In the genomic region with DNA sequence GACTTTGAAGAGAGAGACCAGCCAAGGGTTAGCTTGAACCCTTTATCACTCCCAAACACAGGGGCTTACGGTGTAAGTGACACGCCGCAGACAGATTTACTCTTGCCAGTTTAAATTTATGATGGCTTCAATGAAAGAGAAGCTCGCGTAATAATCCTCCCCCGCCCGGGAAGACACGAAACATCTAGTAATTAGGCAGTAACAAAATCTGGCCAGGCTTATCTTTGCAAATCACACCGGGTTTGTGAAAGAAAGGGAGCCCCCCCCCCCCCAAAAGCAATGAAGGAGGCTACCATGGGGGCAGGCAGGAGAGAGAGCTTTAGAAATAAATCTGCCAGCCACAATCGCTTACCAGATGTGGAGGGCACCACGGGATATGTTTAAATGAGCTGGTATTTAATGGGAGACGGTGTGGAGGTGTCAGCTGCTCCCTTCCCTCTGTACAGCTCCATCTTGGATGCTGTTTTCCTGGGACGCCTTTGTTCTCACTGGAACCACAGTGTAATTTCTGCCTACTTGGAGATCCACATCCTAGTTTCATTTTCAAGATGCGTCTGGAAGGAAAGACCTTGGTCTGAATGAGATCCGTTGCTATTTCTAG, we compare ENCODE assay signal across 10 mouse cellular contexts.
DNase-seq lines count a peak whose midpoint lies in the region; ATAC-seq and TF ChIP-seq lines count a peak whose summit lies in the region.
"Had no signal": no experiment of that assay in that cellular context is flagged by ENCODE, and none has a peak within 500 bp of the region (broad histone marks: within the 10 kb centered on the region; RNA-seq: fewer than 3 reads in every experiment).

No protein-coding gene starts in this region.

- no peaks in the 10 kb centered on the region for H3K27me3 ChIP-seq in midbrain, embryonic 12.5 days
- H3K27me3 ChIP-seq in midbrain, embryonic 10.5 days (ENCODE audit: low read depth, poor library complexity, severe bottlenecking) = no peaks in the 10 kb centered on the region
- peaks cover 5% of the 10 kb centered on the region; the same call in 1 of the 2 replicates for H3K27me3 ChIP-seq in limb, embryonic 15.5 days
- no peaks in the 10 kb centered on the region for H3K27me3 ChIP-seq in stomach, postnatal 0 days (ENCODE audit: control insufficient read depth, insufficient read depth, low read length)

- peaks cover 3% of the 10 kb centered on the region; the same call in 1 of the 2 replicates for H3K4me1 ChIP-seq in midbrain, embryonic 12.5 days
- peaks cover 7% of the 10 kb centered on the region; the same call in 1 of the 2 replicates for H3K4me1 ChIP-seq in midbrain, embryonic 10.5 days
- peaks cover 7% of the 10 kb centered on the region; the same call in 1 of the 2 replicates for H3K4me1 ChIP-seq in limb, embryonic 15.5 days
- no peaks in the 10 kb centered on the region for H3K4me1 ChIP-seq in stomach, postnatal 0 days (replicated peaks; ENCODE audit: control insufficient read depth, insufficient read depth)

- no peaks in the 10 kb centered on the region for H3K36me3 ChIP-seq in midbrain, embryonic 12.5 days
- H3K36me3 ChIP-seq in midbrain, embryonic 10.5 days = peaks cover 4% of the 10 kb centered on the region; the same call in 1 of the 2 replicates
- H3K36me3 ChIP-seq in limb, embryonic 15.5 days = no peaks in the 10 kb centered on the region
- no peaks in the 10 kb centered on the region for H3K36me3 ChIP-seq in stomach, postnatal 0 days (ENCODE audit: control insufficient read depth, insufficient read depth, low read length)

- no peak for TF ChIP-seq EP300 in stomach, postnatal 0 days (optimal IDR thresholded peaks at IDR 0.05)

- TF ChIP-seq CTCF in stomach, postnatal 0 days (IDR thresholded peaks at IDR 0.05; ENCODE audit: low read depth) = no peak

- WGBS in midbrain, embryonic 12.5 days = 64% methylated on average over 15 of the region's 15 CpGs
- 77% methylated on average over 15 of the region's 15 CpGs for WGBS in midbrain, embryonic 10.5 days
- 10% methylated on average over 15 of the region's 15 CpGs for WGBS in limb, embryonic 15.5 days
- 36% methylated on average over 15 of the region's 15 CpGs for WGBS in stomach, postnatal 0 days

- no peaks in the 10 kb centered on the region for H3K9me3 ChIP-seq in midbrain, embryonic 12.5 days
- H3K9me3 ChIP-seq in midbrain, embryonic 10.5 days (replicated peaks) = no peaks in the 10 kb centered on the region
- no peaks in the 10 kb centered on the region for H3K9me3 ChIP-seq in limb, embryonic 15.5 days
- H3K9me3 ChIP-seq in stomach, postnatal 0 days (ENCODE audit: control insufficient read depth, low read length) = no peaks in the 10 kb centered on the region

- ATAC-seq in frontal cortex, adult (ENCODE audit: low TSS enrichment) = peak; percentile 52; the same call in 1 of the 2 replicates
- ATAC-seq in midbrain, embryonic 12.5 days (ENCODE audit: low FRiP score, low read depth) = peak; percentile 66; the same call in 1 of the 2 replicates
- ATAC-seq in limb, embryonic 15.5 days (ENCODE audit: insufficient number of reproducible peaks, low FRiP score, low TSS enrichment, low read depth) = no peak
- ATAC-seq in stomach, postnatal 0 days (ENCODE audit: low FRiP score, low TSS enrichment) = peak; percentile 18; the same call in 1 of the 2 replicates
- ATAC-seq: liver, postnatal 0 days had no signal

- no peak overlapping the region; the same call in 1 of the 2 replicates for H3K27ac ChIP-seq in midbrain, embryonic 12.5 days (replicated peaks)
- no peak overlapping the region; the same call in 1 of the 2 replicates for H3K27ac ChIP-seq in midbrain, embryonic 10.5 days (replicated peaks)
- H3K27ac ChIP-seq in limb, embryonic 15.5 days = no peak overlapping the region
- H3K27ac ChIP-seq in stomach, postnatal 0 days (replicated peaks) = peak overlapping the region; percentile 79

- H3K4me3 ChIP-seq in midbrain, embryonic 12.5 days = no peak overlapping the region
- H3K4me3 ChIP-seq in midbrain, embryonic 10.5 days = no peak overlapping the region
- no peak overlapping the region for H3K4me3 ChIP-seq in limb, embryonic 15.5 days
- no peak overlapping the region for H3K4me3 ChIP-seq in stomach, postnatal 0 days (ENCODE audit: low read depth, low read length)

- DNase-seq in frontal cortex, postnatal 25 days (ENCODE audit: low spot score in 2 of 2) = no peak
- no peak for DNase-seq in midbrain, embryonic 10.5 days (ENCODE audit: low spot score)
- DNase-seq in stomach, postnatal 0 days (ENCODE audit: low spot score) = no peak
- no peak for DNase-seq in spleen, postnatal 14 days (ENCODE audit: low spot score in 2 of 2)
- no peak for DNase-seq in heart, postnatal 4 days
- DNase-seq: cerebellum, adult 8-10 months; liver, postnatal 0 days had no signal

- no peak overlapping the region for H3K9ac ChIP-seq in midbrain, embryonic 12.5 days (replicated peaks)
- no peak overlapping the region for H3K9ac ChIP-seq in limb, embryonic 15.5 days
- 0 out of 2 replicates have a peak overlapping the region, but pooled peaks have one; percentile 23 for H3K9ac ChIP-seq in stomach, postnatal 0 days (ENCODE audit: low read length)
- H3K9ac ChIP-seq: liver, postnatal 0 days had no signal

- no peak overlapping the region for H3K4me2 ChIP-seq in midbrain, embryonic 12.5 days (replicated peaks)
- H3K4me2 ChIP-seq in limb, embryonic 15.5 days = peak overlapping the region; percentile 38
- peak overlapping the region; percentile 12 for H3K4me2 ChIP-seq in stomach, postnatal 0 days (replicated peaks; ENCODE audit: low read depth)
